Mouse (Mus musculus): ENCODE measurements around the gene Gli3.

GRCm38 (mm10) chr13:15704669-15705068, 241.6 kb downstream of the Gli3 start:
- no peak for TF ChIP-seq POLR2A (IDR thresholded peaks at IDR 0.05; ENCODE audit: low read depth, low read length)
- TF ChIP-seq CTCF (IDR thresholded peaks at IDR 0.05; ENCODE audit: extremely low read depth, insufficient read depth, insufficient read length, insufficient replicate concordance), result no peak

Measured in spleen, adult 2 months (tissue).